Mouse (Mus musculus) lung, postnatal 0 days (tissue): ENCODE data around the gene Scn4a.

ENCODE experiments used
- CTCF ChIP-seq: IDR thresholded peaks from 2 replicates; pipeline ENCODE4 v1.5.1; 2016; ENCODE audit warnings: antibody characterized with exemption, mild to moderate bottlenecking
- EP300 ChIP-seq: IDR thresholded peaks from 2 replicates; pipeline ENCODE4 v1.6.1; 2016; ENCODE audit warnings: antibody characterized with exemption, mild to moderate bottlenecking, control low read depth

- TF ChIP-seq CTCF (no peak), EP300 (no peak)
Observed at GRCm38 (mm10) chr11:106338029-106338428, 15.1 kb downstream of the Scn4a start.
